Mouse (Mus musculus): ENCODE data around the gene Numa1. TPM values are rescaled to one million over a fixed set of nuclear protein-coding genes. Genes with fewer than 3 reads are reported as not detected.

The Numa1 gene
- polyA plus RNA-seq, 1 experiment from 2014 or later, result 73.7 TPM

- no peak overlapping the region for H3K27ac ChIP-seq (ENCODE audit: low read length)
- H3K4me3 ChIP-seq (ENCODE audit: low read length), result no peak overlapping the region
- H3K9ac ChIP-seq (ENCODE audit: low read length), result no peak overlapping the region
- WGBS, result 83% methylated on average over 3 of the region's 3 CpGs
- H3K9me3 ChIP-seq (ENCODE audit: control insufficient read depth, low read length), result no peaks in the 10 kb centered on the region
- H3K4me1 ChIP-seq (replicated peaks; ENCODE audit: control insufficient read depth, insufficient read depth, low read length), result no peaks in the 10 kb centered on the region
- H3K36me3 ChIP-seq (ENCODE audit: control insufficient read depth, insufficient read depth, low read length), result peaks cover 69% of the 10 kb centered on the region
- no peak overlapping the region for H3K4me2 ChIP-seq (ENCODE audit: low read depth, low read length)
- ATAC-seq (ENCODE audit: low read depth), result no peak
- no peaks in the 10 kb centered on the region for H3K27me3 ChIP-seq (ENCODE audit: control insufficient read depth, insufficient read depth, low read depth, low read length)
Observed at GRCm38 (mm10) chr7:101994241-101994640, 60.3 kb downstream of the Numa1 start.

GRCm38 (mm10) chr7:101998194-101998927 is 64.5 kb downstream of the Numa1 start:
- peak; percentile 69 for ATAC-seq (ENCODE audit: low read depth)
- H3K4me1 ChIP-seq (replicated peaks; ENCODE audit: control insufficient read depth, insufficient read depth, low read length), result no peaks in the 10 kb centered on the region
- H3K9ac ChIP-seq (ENCODE audit: low read length), result no peak overlapping the region
- H3K36me3 ChIP-seq (ENCODE audit: control insufficient read depth, insufficient read depth, low read length), result peaks cover 84% of the 10 kb centered on the region
- H3K9me3 ChIP-seq (ENCODE audit: control insufficient read depth, low read length), result no peaks in the 10 kb centered on the region
- no peaks in the 10 kb centered on the region for H3K27me3 ChIP-seq (ENCODE audit: control insufficient read depth, insufficient read depth, low read depth, low read length)
- no peak overlapping the region for H3K4me2 ChIP-seq (ENCODE audit: low read depth, low read length)
- no peak overlapping the region; the same call in 1 of the 2 replicates for H3K27ac ChIP-seq (ENCODE audit: low read length)
- H3K4me3 ChIP-seq (ENCODE audit: low read length), result no peak overlapping the region
- WGBS, result 43% methylated on average over 14 of the region's 14 CpGs

- ATAC-seq (ENCODE audit: low read depth), result no peak
- Histone ChIP-seq H3K36me3 (ENCODE audit: control insufficient read depth, insufficient read depth, low read length) (peaks cover 74% of the 10 kb centered on the region), H3K4me3 (ENCODE audit: low read length) (no peak overlapping the region), H3K9ac (ENCODE audit: low read length) (no peak overlapping the region), H3K27ac (ENCODE audit: low read length) (no peak overlapping the region), H3K4me2 (ENCODE audit: low read depth, low read length) (no peak overlapping the region), H3K4me1 (replicated peaks; ENCODE audit: control insufficient read depth, insufficient read depth, low read length) (no peaks in the 10 kb centered on the region), H3K27me3 (ENCODE audit: control insufficient read depth, insufficient read depth, low read depth, low read length) (no peaks in the 10 kb centered on the region), H3K9me3 (ENCODE audit: control insufficient read depth, low read length) (no peaks in the 10 kb centered on the region)
- WGBS, result 92% methylated on average over 15 of the region's 15 CpGs
Observed at GRCm38 (mm10) chr7:101999461-102000151, 65.7 kb downstream of the Numa1 start.

- ATAC-seq (ENCODE audit: low read depth), result no peak
- H3K27ac ChIP-seq (ENCODE audit: low read length), result no peak overlapping the region
- WGBS, result 90% methylated on average over 8 of the region's 8 CpGs
Observed at GRCm38 (mm10) chr7:102000296-102000695, 66.4 kb downstream of the Numa1 start.

GRCm38 (mm10) chr7:102000921-102001630 is 67.2 kb downstream of the Numa1 start:
- no peak for ATAC-seq (ENCODE audit: low read depth)
- H3K27ac ChIP-seq (ENCODE audit: low read length), result no peak overlapping the region
- 84% methylated on average over 26 of the region's 26 CpGs for WGBS

More at GRCm38 (mm10) chr7:102000296-102000695, 66.4 kb downstream of the Numa1 start:
- no peak overlapping the region for H3K9ac ChIP-seq (ENCODE audit: low read length)
- H3K36me3 ChIP-seq (ENCODE audit: control insufficient read depth, insufficient read depth, low read length), result peaks cover 74% of the 10 kb centered on the region
- H3K4me3 ChIP-seq (ENCODE audit: low read length), result no peak overlapping the region
- H3K4me2 ChIP-seq (ENCODE audit: low read depth, low read length), result no peak overlapping the region
- H3K27me3 ChIP-seq (ENCODE audit: control insufficient read depth, insufficient read depth, low read depth, low read length), result no peaks in the 10 kb centered on the region
- no peaks in the 10 kb centered on the region for H3K9me3 ChIP-seq (ENCODE audit: control insufficient read depth, low read length)
- H3K4me1 ChIP-seq (replicated peaks; ENCODE audit: control insufficient read depth, insufficient read depth, low read length), result no peaks in the 10 kb centered on the region

GRCm38 (mm10) chr7:102006520-102006919 is 72.6 kb downstream of the Numa1 start:
- no peaks in the 10 kb centered on the region for H3K4me1 ChIP-seq (replicated peaks; ENCODE audit: control insufficient read depth, insufficient read depth, low read length)
- H3K9ac ChIP-seq (ENCODE audit: low read length), result no peak overlapping the region
- H3K4me2 ChIP-seq (ENCODE audit: low read depth, low read length), result no peak overlapping the region
- no peaks in the 10 kb centered on the region for H3K9me3 ChIP-seq (ENCODE audit: control insufficient read depth, low read length)
- 76% methylated on average over 1 of the region's 1 CpGs for WGBS
- ATAC-seq (ENCODE audit: low read depth), result no peak
- peaks cover 71% of the 10 kb centered on the region for H3K36me3 ChIP-seq (ENCODE audit: control insufficient read depth, insufficient read depth, low read length)
- H3K27ac ChIP-seq (ENCODE audit: low read length), result no peak overlapping the region
- H3K27me3 ChIP-seq (ENCODE audit: control insufficient read depth, insufficient read depth, low read depth, low read length), result no peaks in the 10 kb centered on the region
- H3K4me3 ChIP-seq (ENCODE audit: low read length), result no peak overlapping the region

More at GRCm38 (mm10) chr7:102000921-102001630, 67.2 kb downstream of the Numa1 start:
- Histone ChIP-seq H3K4me3 (ENCODE audit: low read length) (no peak overlapping the region), H3K36me3 (ENCODE audit: control insufficient read depth, insufficient read depth, low read length) (peaks cover 74% of the 10 kb centered on the region), H3K4me1 (replicated peaks; ENCODE audit: control insufficient read depth, insufficient read depth, low read length) (no peaks in the 10 kb centered on the region), H3K4me2 (ENCODE audit: low read depth, low read length) (no peak overlapping the region), H3K9ac (ENCODE audit: low read length) (no peak overlapping the region), H3K9me3 (ENCODE audit: control insufficient read depth, low read length) (no peaks in the 10 kb centered on the region), H3K27me3 (ENCODE audit: control insufficient read depth, insufficient read depth, low read depth, low read length) (no peaks in the 10 kb centered on the region)

- Histone ChIP-seq H3K9me3 (ENCODE audit: control insufficient read depth, low read length) (no peaks in the 10 kb centered on the region), H3K4me2 (ENCODE audit: low read depth, low read length) (no peak overlapping the region), H3K9ac (ENCODE audit: low read length) (no peak overlapping the region), H3K27ac (ENCODE audit: low read length) (no peak overlapping the region), H3K4me1 (replicated peaks; ENCODE audit: control insufficient read depth, insufficient read depth, low read length) (no peaks in the 10 kb centered on the region), H3K36me3 (ENCODE audit: control insufficient read depth, insufficient read depth, low read length) (peaks cover 87% of the 10 kb centered on the region), H3K4me3 (ENCODE audit: low read length) (no peak overlapping the region), H3K27me3 (ENCODE audit: control insufficient read depth, insufficient read depth, low read depth, low read length) (no peaks in the 10 kb centered on the region)
- 89% methylated on average over 9 of the region's 9 CpGs for WGBS
- ATAC-seq (ENCODE audit: low read depth), result no peak
Observed at GRCm38 (mm10) chr7:102011855-102012254, 77.9 kb downstream of the Numa1 start.

- ATAC-seq (ENCODE audit: low read depth), result no peak
- Histone ChIP-seq H3K4me3 (ENCODE audit: low read length) (no peak overlapping the region), H3K4me2 (ENCODE audit: low read depth, low read length) (no peak overlapping the region), H3K36me3 (ENCODE audit: control insufficient read depth, insufficient read depth, low read length) (peaks cover 79% of the 10 kb centered on the region), H3K9ac (ENCODE audit: low read length) (no peak overlapping the region), H3K9me3 (ENCODE audit: control insufficient read depth, low read length) (no peaks in the 10 kb centered on the region), H3K27me3 (ENCODE audit: control insufficient read depth, insufficient read depth, low read depth, low read length) (no peaks in the 10 kb centered on the region), H3K27ac (ENCODE audit: low read length) (no peak overlapping the region), H3K4me1 (replicated peaks; ENCODE audit: control insufficient read depth, insufficient read depth, low read length) (no peaks in the 10 kb centered on the region)
- 88% methylated on average over 8 of the region's 8 CpGs for WGBS
Observed at GRCm38 (mm10) chr7:102013416-102013815, 79.5 kb downstream of the Numa1 start.

- Histone ChIP-seq H3K27me3 (ENCODE audit: control insufficient read depth, insufficient read depth, low read depth, low read length) (no peaks in the 10 kb centered on the region), H3K4me2 (ENCODE audit: low read depth, low read length) (no peak overlapping the region), H3K9me3 (ENCODE audit: control insufficient read depth, low read length) (no peaks in the 10 kb centered on the region), H3K4me3 (ENCODE audit: low read length) (no peak overlapping the region), H3K9ac (ENCODE audit: low read length) (no peak overlapping the region), H3K36me3 (ENCODE audit: control insufficient read depth, insufficient read depth, low read length) (peaks cover 63% of the 10 kb centered on the region), H3K27ac (ENCODE audit: low read length) (no peak overlapping the region), H3K4me1 (replicated peaks; ENCODE audit: control insufficient read depth, insufficient read depth, low read length) (no peaks in the 10 kb centered on the region)
- no peak for ATAC-seq (ENCODE audit: low read depth)
- 71% methylated on average over 2 of the region's 2 CpGs for WGBS
Observed at GRCm38 (mm10) chr7:102014995-102015394, 81.1 kb downstream of the Numa1 start.
